Mouse (Mus musculus) cerebellum, adult 9-10 months (tissue): Measurements from ENCODE around the gene Gm19965.

Experiments
- DNase-seq: peaks from one replicate; pipeline ENCODE4 v3.0.0; 2022

Gm19965 gene

GRCm38 (mm10) chr1:116802683-116803082 lies at the start of gene Gm19965:
Gene Gm19965, plus strand, starts transcription at chr1:116802983.
- DNase-seq = no peak

DNA sequence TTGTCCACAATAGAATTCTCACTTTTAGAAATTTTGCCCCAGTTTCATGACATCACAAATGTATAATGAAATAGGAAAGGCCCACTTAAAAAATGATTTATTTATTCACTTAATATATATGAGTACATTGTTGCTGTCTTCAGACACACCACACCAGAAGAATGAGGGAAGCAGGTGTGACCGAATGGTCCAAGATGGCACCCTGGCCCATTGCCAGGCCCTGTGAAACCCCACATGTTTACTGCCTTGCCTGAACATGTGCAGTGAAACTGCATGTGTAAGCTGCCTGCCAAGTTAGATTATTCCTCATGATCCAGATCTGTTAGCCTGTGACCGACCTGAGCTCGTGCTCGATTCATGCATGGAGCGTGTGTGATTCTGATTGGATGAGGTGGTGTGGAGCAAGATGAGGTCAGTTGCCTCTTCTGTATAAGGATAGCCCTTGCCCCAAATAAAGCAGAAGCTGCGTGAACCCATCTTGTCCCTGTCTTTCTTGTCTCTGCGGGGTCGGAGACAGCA lies 20.3 kb upstream of the Gm19965 start:
- DNase-seq = no peak
